Mouse (Mus musculus) left cerebral cortex, adult 8-10 months (tissue): ENCODE measurements around the gene Scn3b. TPM values are rescaled to one million over a fixed set of nuclear protein-coding genes. Genes with fewer than 3 reads are reported as not detected.

Experiments
- DNase-seq, 2 experiments: peaks; one replicate each; pipeline ENCODE4 v3.0.0; 2022; ENCODE audit warnings: low spot score in 2 of 2
- total RNA-seq, 4 experiments: library from RNA; stranded (reverse); gene quantifications; 2 replicates each; pipeline ENCODE4 v1.2.4; 2022

Gene Scn3b
- total RNA-seq, 4 experiments from 2014 or later, result 88.1 to 117 (median 98.7) TPM

DNA sequence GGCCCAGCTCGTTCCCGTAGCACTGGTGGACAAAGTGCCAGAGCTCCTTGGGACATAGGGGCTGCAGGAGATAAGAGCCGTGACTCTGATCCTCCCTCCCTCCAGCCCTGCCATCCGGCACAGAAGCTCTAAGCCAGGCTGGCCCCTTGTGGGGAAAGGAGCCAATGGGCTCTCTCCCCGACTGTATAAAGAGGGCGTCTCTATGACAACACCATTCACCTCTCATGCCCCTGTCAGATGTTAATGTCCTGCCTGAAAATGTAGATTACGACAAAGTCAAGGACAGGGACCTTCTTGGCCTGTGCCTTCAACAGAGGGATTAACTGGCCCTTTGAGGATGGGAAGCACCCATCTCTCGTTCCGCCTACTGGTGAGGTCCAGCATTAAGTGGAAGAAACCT is 42.8 kb downstream of the Scn3b start:
- no peak for DNase-seq

DNA sequence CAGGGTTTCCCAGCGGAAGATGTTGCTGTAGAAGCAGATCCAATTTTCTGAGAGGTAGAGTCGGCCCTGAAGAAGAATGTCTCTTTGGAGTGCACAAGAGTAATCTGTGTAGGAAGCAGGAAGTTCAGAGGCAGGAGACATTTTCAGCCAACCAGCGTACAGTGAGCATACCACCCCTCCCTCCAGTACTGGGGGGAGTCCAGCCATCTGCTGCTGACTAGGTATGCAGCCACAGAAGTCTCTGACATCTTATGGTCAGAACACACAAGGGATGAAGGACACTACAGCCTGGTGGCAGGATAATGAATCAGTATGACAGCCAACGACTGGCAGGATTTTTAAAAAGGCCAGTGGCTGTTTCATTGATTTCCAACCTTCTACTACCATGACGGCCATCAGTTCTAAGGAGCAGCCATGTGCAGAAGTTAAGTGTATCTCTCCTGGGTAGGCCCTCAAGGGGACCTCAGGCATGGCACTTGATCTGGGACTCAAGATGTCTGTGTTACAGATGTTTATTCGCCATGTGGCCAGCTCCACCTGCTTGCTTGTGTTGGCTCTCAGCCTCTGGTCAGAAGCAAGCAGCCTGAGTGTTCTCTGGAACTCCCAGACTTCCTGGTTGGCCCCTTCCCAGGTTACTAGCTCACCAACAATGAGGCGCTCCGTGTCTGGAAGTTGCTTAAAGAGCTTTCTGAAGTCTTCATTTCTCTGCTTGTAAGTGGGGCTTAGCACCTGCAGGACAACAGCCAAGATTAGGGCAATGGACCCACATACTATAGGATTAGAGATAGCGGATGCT is 48.0 kb downstream of the Scn3b start:
- DNase-seq, result no peak

DNA sequence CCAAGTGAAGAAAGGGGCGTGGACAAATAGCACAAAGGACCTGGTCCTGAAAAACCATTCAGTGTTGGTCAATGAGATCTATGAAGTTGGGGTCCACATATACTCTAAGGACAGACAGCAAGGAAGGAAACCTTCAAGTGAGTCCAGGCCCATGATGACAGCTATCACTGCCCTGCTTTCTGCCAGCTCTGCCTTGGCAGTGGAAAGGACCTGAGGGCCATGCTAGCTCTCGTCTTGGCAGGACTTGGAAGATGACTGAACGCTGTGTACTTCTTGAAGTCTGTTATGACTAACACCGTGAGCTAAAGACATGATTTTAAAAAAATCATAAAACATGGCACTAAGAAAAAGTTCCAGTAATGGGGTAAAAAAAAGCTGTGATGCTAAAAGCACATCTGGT is 48.7 kb downstream of the Scn3b start:
- DNase-seq, result no peak

DNA sequence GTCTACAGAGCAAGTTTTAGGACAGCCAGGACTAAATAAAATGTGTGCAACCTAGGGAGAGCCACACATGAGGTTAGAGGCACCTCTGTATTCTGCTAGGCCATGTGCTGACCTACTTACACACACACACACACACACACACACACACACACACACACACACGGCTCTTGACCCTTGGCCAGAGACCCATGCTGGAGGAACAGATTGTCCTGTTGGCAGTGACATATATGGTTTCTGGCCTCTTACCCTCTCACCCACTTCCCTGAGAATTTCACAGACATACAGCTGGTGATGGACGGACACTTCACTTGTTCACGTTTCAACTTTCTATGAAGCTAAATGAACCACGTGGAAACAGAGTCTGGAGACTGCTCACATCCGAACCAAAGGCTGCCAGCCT is 49.8 kb downstream of the Scn3b start:
- no peak for DNase-seq

DNA sequence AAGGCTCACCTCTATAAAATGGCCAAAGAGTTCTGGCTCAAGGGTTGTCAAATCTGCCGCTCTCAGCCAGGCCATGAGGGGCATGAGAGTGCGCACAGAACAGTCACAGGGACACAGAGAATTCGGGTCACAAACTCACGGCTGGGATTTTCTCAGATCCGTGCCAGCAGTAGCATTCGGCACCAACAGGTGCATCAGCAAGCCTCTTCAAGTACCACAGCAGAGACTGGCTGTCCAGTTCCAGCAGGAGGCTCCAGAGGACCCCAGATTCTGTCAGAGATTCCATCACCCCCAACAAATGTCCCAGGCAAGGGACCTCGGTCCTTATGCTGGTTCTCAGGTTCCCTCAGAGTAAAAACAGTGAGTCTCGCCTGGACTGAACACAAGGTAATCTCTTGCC is 51.4 kb downstream of the Scn3b start:
- no peak for DNase-seq

DNA sequence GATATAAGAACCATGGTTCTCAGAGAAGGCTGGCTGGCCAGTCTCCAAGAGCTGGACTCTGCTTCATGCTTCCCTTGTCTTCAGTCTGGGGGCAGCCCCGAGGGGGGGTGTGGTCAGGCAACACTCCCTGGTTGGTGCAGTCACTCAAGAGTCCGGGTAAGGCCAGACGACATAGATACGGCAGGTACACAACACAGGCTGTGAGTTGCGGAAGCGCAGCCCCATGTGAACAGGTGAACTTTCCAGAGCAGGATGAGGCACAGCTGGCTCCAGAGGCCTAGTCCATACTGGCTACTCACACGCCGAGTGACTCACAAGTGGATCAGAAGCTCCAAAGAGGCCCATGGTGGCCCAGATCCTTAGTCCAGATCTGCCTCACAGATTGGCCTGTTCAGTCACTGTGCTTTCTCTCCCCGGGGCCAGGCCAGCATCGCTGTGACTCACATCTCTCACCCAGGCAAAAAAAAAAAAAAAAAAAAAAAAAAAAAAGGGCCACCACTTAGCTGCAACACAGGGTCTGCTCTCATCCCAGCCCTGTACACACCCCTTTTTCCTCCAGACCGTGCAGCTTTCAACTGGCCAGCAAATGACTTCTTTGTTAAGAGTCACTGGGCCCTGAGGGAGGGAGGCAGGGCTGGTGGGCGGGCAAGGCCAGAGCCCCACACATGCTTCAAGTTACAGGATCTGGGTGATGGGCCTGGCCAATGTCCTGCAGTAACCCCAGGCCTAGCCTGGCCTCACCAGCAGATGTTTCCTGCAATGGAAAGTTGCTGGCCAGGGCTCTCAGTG is 52.1 kb downstream of the Scn3b start:
- peak in 1 of 2 experiments; percentile 84 for DNase-seq

DNA sequence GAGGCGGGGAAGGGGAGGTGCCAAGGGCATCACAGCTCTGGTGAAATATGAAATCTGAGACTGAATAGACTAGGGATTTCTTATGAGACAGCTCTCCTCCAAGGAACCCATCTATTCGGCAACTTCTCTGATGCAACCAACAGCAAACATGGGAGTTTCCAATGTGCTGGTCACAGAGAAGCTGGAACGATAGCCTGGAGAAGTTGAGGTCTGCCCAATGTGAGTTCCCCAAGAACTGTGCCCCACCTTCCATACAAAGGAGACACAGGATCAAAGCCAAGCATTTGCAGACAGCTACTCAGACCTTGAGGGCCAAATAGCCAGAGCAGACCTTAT is 52.6 kb downstream of the Scn3b start:
- DNase-seq, result no peak

DNA sequence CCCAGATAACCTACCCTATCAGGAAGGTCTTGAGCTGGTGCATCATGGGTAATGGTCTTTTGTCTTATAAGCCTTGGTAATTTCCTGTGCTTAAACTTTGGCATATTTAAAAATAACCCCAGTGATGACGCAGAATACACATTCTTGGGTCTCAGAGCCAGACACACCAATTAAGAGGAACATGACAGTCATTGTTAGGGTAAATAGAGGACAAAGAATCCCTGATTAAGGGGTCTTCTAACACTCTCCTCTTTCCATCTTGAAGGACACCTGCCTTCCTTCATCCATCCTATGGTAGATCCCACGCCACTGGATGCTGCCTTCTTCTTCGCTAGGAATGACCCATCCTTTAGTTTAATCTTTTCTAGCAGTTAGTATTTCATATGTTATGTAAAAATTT is 53.4 kb downstream of the Scn3b start:
- no peak for DNase-seq

DNA sequence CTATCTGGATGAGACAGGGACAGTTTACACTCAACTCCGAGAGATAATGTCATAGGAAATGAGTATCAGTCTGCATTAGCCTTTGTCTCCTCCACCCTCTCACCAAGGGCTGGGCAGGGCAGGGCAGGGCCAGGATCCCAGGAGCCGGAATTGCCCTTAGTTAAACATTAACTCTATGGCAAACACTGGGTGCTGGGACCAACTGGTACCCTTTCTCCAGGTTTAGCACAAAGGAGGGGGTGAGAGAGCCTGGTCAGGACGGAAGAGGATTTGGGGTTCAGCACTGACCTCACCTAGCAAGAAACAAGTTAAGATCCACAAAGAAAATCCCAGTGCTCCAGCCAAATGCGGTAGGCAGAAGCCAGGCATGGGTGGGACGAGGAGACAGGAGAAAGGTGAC is 54.2 kb downstream of the Scn3b start:
- no peak for DNase-seq

DNA sequence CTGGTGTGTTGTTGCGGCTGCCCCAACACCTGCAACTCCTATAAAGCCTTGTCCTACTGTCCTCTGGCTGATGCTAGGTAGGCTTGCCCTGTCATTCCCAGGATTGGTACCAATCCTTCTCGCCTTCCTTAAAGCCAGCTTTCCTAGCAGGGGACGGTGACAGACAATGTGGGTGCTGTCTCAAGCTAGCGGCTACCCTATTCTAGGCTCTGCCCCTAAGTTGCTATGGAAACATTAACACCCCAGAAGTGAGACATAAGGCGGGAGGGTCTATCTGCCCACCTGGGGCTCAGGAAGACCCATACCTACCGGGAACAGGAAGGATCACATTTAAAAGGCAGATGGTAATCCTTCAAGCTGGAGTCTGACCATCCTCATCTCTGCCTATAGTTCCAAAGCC is 54.8 kb downstream of the Scn3b start:
- no peak for DNase-seq

DNA sequence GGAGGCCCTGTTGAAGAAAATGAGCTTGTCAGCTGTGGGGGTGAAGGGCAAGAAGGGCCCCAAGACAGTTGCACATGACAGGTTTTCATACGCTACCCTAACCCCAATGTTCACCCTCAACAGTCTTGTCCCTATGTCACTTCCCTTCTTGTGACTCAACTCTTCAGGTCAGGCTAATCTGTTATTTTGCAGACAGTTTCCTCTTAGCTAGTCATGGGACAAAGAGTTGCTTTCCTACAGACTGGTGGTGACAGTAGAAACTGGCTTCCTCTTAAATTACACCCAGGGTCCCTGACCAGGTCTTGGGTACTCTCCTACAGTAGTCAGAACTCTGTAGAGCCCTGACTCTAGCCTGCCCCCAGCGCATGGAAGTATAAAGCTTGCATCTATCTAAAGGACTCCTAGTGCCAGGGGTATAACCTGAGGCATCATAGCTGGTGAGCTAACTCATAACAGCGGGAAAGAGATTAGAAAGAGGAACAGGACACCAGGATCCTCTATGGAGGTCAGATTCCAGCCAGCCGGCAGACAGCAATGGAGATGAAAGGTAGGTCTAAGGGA is 55.3 kb downstream of the Scn3b start:
- no peak for DNase-seq

DNA sequence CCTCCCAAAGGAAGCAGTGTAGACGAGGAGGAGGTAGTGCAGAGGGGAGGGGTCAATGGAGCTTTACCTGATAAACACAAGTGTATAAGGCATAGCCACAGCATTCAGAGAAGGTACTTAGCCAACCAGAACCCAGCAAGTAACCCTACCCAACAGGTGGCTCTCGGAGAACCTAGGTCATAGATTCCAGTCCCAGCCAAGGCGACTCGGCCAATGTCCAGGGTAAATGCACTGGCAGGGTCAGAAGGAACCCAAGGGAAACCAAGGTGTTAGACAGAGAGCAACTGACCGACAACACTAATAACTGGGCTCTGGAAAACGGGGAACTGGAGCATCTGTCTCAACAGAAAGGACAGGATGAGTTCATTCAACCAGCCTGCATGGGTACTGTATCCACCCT is 55.8 kb downstream of the Scn3b start:
- no peak for DNase-seq

DNA sequence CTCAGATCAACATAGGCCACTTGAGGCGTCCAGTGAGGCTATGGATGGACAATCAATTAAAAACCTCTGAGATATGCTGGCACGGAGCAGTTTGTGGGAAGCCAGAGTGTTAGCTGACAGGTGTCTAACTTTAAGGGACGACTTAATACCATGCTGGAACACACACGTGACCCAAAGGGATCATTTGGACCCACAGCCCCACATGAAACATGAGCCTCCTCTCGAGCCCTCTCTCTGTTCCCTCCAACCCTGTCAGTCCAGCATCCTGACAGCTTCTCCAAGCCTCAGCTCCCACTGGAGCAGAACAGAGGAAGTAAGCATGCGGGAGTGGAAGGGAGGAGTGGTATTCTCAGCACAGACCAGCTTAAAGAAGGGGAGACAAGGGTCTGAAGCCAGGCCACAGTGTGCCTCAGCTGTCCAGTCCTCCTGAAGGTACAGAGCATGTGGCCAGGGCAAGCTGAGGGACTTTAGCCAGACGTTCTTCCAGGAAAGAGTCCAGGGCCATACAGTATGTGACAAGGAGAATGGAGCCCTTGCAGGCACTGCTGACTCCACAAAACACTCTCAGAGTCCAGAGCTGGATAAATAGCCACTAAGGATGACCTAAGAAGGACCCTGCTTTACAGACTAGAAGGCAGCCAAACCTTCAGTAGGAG is 57.4 kb downstream of the Scn3b start:
- DNase-seq, result no peak

DNA sequence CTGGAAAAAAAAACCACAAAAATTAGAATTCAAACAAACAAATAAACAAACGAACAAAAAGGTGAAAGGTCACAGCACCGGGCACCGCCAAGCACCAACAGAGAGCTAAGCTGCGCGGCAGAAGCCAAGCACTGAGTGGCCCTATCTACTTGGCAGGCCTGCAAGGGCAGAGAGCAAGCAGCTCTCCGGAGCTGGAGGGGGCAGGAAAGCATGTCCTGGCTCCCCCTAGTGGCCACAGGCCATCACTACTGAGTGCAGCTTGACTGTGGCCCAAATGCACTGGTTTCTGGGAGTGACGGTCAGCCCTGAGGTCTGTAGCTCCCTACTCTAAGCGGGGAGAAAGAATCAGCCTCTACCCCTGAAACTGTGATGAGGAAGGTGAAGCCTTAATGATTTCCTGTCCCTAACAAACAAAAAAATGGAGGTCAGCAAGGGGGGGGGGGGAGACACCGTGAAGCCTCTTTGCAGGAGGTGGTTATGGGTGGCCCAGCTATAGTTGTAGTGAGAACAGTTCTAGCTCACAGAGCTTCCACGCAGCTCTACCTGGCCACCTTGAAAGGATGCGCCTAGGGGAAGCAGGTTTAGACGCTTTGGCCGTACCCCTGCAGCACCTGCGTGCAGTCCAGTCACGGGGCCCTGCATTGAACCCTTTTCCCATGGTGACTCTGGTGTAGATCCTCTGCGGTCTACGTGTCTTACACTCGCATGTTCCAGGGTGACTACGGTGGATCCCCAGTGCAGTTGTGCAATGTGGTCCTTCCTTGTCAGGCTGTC is 61.8 kb downstream of the Scn3b start:
- peak; percentile 73 to 84 for DNase-seq

DNA sequence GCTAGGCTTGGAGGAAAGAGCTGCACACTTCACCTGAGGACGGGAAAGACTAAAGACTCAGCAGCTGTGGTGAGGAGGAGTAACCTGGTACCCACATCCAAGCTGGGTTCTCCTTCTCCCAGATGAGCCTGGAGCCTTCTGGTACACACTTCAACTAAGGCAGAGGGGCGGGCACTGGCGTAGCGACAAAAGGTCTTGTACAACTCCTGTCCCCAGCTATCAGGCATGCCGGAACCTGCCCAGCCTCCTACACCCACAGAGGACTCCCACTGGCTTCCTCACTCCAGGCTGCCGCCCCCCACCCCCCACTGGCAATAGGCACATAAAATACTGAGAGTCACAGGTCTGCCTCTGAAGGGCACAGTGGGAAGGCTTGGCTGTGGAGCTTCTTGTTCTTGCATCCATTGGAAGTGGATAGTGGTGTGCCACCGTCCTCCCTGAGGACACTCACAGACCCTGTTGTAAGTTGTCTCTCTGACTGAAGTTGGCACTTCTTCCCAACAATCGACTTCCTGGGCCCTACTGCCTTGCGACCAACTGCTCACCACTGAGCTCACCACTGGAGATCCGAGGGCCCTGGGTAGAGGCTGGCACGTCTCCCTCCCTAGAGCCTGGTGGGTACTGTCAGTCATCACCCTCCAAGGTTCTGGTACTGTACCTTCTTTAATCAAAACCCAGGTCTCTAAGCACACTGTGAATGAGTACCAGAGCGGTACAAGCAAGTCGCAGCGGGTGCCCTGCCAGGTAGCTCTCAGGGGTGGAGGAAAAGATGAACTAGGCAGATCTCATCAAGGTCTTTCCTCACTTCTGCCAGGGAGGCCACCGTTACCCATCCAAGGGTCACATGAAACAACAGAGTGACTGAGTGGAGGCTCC is 62.6 kb downstream of the Scn3b start:
- no peak for DNase-seq

DNA sequence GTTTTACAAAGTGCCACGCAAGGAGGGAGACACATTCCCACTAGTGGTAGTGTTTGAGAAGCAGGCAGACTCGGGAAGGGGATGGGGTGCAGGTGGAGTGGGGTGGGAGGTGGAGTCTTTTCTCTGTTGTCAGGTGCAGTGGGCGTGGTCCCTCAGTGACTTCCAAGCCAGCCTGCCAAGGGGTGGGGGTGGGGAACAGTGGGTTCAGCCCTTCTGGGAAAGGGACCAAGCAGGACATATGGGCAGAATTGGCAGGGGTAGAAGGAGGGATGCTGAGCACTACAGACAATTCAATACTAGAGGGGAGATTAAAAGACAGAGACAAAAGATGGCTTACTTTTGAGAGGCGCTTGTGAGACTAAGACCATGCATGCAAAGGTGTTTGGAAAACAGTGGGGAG is 63.3 kb downstream of the Scn3b start:
- peak in 1 of 2 experiments; percentile 68 for DNase-seq

DNA sequence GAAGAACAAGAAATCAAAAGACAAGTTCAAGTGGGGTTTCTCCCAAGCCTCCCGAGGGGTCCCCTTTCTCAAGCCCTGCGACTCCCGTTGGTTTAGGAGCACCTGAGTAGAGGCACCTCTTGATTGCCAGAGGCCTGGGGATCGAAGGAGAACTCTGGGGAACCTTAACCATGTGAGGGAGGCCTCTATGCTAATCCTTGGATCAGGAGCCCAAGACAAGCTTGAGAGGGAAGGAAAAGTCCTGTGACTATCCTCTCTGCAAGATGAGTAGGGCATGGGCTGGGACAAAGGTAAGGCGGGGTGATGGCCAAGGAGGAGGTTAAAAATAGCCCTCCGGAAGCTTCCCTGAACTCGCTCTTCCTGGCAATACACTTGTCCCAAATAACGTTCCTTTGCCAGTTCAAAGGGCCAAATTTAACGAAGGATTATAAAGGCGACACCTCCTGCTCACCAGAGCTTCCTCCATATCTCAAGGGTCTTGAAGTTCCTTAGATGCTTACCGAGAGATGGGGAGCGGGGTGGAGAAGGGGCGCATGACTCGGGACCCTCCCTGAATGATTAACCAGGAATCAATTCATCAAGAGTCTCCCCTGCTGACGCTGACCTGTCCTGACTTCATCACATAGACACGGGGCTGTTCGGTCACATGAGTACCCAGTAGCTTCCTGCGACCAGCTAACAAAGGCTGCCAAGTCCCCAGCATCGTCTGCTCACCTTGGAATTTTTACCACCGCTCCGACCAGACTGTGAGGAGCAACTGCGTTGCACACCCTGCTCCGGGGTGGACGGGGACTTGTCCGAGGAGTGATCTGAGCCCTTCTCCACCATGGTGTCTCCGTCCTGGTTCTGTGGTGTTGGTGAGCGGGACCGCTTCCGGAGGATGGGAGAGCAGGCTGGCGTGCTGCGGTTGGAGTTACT is 64.0 kb downstream of the Scn3b start:
- no peak for DNase-seq

DNA sequence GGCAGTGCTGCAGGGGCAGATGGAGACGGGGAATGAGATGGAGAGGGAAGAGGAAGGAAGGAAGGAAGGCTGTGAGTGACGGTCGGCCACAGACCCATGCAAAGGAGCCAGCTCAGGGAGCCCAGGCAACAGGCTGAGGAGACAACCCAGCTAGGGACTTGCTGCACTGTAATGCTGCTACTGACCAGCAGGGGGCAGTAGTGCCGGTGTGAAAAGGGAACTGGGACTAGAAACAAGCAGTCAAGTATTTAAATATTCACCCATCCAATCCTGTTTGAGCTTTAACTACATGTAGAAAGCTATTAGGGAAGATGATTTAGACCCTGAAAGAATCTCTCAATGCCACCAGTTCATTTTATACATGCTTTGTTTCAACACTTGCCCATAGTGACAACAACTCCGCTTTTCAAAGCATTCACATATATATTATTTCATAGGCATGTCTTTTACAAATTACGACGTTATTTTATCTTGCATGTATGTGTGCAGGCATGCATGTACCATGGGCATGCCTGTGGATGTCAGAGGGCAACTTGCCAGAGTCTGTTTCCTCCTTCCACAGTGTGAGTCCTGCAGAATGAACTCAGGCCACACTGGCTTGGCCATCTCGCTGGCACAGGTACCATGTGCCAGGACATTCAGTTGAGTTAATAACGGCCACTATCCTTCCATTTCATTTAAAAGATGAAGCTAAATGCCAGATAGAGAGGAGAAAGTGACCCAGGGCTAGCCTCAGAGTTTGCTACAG is 64.8 kb downstream of the Scn3b start:
- peak in 1 of 2 experiments; percentile 83 for DNase-seq

DNA sequence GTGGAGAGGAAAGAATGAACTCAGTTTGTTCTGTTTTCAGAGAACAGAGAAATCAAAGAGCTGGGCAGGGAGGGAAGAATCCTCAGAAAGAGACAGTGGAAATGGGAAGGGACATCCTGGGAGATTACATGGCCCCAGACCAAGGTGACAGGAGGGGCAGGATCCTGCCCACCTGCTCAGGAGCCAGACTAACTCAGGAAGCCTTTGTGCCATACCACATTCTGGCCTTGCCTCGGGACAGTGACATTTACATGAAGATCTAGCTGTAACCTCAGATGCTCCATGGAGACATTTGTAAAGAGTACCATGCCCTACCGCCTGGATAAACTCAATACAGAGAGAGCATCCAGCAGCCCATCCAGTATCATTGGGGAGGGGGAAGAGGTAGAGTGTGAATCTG is 65.6 kb downstream of the Scn3b start:
- DNase-seq, result no peak
